Mouse (Mus musculus) spleen, postnatal 4 days (tissue): ENCODE results near the gene Rps29.
A peak's percentile ranks its signal among the peaks of the same experiment; 100 is the strongest.

Source experiments
- DNase-seq, 2 experiments: peaks; one replicate each; pipeline ENCODE4 v3.0.0; 2022; ENCODE audit warnings: low spot score in 2 of 2

Rps29 gene

DNA sequence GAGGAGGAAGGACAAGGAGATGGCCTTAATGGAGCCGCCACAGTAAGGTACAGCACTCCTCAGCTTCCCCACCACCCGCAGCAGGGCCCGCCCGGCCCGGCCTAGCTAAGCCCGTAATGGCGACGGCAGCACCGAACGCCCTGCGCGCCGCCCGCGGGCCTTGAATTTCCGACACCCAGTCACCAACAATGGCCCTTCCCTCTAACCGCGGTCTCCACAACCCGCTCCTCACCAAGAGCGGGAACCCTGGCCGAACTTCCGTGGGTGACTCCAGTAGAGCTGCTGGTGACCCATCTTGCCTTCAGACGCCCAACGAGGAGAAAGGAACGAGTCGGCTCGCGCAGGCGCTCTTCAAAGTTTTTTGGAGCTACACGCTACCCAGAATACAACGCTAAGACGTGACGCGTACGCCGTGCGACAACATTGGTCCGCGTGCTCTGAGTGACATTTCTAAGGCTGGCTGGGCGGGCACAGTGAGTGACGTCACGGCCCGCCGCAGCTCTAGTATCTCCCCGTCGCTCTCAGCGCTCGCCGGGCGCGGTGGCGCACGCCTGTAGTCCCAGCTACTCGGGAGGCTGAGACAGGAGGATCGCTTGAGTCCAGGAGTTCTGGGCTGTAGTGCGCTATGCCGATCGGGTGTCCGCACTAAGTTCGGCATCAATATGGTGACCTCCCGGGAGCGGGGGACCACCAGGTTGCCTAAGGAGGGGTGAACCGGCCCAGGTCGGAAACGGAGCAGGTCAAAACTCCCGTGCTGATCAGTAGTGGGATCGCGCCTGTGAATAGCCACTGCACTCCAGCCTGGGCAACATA is at the start of gene Rps29:
Gene Rps29, minus strand, starts transcription at position 422 of the 813 bp plus-strand sequence.
- DNase-seq, result peak; percentile 95 to 99

DNA sequence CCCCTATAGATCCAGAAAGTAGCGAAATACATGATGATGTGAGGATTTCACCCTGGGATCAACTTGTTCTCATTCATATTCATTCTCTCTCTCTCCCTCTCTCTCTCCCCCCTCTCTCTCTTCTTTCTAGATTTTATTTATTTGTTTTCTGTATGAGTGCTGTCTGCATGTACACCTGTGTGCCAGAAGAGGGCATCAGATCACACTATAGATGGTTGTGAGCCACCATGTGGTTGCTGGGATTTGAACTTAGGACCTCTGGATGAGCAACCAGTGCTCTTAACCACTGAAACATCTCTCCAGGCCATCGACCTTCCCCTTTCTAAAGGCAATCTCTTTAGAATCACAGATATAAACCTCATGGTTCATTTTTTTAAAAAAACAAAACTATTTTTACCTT is 49.5 kb upstream of the Rps29 start:
- no peak for DNase-seq

DNA sequence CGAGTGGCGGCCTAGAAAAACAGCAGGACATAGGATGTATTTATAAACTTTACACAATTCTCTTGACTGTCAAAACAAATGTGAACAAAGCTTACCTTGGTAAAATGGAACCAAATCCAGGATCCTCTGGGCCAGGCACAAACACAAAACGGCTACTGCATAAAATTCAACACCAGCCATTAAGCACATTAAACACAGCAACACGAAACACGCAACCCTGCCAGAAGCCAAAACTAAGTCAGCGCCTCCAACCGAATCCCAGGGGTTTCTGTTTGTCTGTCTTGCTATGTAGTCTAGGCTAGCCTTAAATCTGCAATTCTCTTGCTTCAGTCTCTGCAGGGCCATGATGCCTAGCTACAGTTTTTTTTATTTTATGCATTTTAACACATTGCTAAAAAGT is 48.9 kb upstream of the Rps29 start:
- no peak for DNase-seq

DNA sequence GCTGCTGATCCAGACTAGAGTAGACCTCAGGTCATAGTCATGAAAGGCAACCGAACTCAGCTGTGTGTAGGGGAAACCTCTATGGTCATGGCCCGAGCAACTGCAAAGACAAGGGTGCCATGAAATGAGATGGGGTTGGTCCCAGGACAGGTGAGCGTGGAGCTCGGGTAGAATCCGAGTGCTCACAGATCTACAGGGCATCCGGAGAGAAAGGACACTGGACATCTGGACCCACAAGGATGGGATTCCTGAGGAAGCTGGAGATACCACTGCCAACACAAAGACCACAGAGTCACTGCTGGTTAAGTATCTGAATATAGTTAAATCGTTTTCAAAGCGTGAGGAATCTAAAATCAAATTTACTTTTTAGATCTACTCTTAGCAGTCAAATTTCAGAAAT is 48.4 kb upstream of the Rps29 start:
- DNase-seq, result no peak

DNA sequence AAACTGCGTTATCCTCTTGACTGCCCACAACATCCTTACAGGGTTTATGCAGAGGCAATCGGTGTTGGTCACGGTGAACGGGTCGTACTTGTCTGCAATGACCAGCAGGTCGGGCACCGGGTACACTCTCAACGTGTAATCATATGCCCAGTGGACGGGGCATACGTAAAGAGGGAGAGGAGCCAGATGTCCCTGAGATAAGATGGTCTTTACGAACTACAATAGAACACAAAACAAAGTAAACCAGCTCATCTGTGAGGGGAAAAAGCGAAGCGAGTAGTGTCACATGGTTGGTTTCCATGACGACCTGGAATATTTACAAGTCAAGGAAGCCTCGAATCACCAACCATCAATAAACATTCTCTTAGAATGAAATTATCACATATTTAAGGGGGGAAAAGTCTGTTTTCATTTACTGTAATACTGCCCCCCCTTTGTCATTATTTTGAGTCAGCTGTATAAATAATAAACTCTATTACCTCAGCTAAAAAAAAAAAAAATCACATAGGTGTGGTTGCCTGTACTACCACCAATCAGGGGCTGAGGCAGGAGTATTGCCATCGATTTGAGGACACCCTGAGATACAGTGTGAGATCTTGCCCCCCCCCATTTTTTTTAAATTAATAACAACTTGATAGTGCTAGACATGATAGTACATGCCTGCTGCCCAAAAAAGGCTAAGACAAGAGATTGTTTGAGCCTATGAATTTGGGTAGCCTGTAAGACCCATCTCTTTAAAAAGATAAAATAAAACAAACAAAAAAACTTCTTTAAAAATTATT is 45.3 kb upstream of the Rps29 start, which contains the start of gene Gm49384:
Gene Gm49384, minus strand, starts transcription at position 216 of the 782 bp plus-strand sequence.
- DNase-seq, result no peak

DNA sequence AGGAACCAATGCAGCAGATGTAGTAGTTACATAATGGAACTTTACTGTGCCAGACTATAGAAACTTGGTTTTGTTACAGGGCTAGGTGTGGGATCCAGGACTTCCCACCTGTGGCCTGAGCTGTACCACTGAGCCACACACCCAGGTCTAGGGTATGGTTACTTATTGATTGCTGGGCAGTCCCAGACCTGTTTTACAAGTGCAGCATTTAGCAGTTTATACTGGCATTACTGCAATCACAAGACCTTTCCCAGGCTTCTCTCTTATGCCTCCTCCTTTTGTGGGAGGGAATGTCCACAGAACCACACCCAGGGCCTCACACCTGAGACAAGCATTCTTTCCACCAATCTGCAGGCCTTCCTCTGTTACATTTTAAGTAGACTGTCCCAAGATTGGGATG is 40.0 kb upstream of the Rps29 start:
- DNase-seq, result no peak

DNA sequence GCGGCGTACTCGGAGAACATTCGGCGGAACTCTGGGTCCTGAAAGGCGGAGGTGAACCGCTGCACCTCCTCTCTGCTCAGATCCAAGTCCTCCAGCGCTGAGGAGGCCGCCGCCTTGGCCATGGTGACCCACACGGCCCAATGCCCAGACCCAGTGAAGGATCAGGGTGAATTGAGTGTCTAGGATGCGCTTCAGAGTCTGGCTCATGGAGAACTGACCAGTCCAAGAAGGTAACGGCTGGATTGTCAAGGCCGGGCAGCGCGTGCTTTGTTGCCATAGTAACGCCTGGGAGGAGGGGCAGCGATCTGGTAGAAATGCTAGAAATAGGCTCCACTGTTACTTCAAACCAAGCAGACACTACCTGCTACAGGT is 39.2 kb upstream of the Rps29 start, which contains the start of gene Dnaaf2:
Gene Dnaaf2, minus strand, starts transcription at position 266 of the 372 bp plus-strand sequence.
- peak in 1 of 2 experiments; percentile 65 for DNase-seq

DNA sequence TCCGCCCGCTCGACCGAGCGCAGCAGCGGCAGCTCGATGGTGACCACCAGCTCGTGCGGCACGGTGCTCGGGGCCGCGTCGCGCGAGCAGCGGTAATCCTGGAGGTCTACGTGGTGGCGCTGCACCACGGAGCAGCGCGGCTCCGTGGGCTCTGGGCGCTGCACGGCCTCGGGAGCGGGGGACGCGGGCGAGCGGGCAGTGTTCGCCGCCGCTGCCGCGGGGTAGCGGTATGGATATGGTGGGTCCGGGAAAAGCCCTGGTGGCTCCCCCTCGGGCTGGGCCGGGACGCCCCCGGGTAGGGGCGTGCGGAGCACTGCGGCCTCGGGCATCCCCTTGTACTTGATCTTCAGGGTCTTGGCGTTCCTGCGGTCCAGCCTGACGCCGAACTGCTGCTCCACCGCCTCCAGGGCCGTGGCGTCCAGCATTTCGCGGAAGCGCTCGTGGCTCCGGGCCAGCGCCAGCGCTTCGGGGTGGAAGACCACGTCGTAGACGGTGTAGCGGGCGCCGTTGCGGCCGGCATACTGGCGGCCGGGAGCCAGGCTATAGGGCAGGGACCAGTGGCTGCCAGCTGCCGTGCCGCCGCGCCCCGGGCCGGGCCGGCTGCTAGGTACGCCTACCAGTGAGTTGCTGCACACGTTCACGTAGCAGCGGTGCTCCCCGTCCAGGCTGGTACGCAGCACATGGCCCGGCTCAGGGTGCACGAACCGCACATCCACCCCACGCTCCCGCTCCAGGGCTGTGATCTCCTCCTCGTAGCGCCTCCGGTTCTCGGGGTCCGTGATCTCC is 38.6 kb upstream of the Rps29 start:
- DNase-seq, result peak; percentile 58 to 81

DNA sequence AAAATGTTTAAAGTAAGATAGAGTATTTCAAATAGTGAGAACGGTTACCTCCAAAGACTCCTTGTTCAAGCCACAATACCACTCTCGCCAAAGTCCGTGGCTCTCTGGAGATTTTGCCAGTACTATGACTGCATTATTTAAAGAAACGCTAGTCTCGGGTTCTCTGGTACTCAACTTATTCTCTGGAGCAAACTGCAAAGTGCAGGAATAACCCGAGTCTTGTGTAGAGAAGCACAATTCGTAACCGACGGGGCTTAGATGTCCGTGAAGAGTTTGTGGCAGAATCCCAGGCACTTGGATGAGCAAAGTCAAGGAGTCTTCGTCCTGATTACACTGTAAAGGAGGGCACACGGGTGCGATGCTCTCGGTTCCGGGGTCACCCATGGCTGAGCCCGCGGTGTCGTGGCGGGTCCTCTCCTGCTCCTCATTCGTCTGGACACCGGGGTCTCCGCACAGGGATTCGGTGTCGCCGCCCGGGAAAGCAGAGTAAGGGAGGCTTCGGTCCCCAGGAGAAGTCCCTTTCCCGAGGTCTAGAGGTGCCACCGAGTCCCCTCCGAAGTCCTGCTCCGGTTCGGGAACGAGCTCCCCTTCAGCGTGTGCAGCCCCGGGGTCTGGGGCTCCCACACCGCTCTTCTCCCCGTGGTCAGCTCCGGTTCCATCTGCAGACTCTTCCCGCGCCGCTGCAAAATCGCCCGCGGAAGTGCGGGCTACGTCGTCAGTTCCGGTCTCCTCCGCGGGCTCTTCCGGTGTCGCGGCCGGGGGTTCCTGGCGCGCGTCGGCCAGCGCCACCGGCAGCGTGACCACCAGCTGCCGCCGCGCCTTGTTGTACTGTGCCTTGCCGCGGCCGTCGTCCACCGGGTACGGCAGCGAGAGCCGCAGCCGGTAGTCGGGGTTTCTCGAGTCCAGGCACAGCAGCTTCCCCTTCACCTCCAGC is 37.7 kb upstream of the Rps29 start, which contains the start of gene Gm49383:
Gene Gm49383, minus strand, starts transcription at position 661 of the 934 bp plus-strand sequence.
- DNase-seq, result peak; percentile 68 to 84

DNA sequence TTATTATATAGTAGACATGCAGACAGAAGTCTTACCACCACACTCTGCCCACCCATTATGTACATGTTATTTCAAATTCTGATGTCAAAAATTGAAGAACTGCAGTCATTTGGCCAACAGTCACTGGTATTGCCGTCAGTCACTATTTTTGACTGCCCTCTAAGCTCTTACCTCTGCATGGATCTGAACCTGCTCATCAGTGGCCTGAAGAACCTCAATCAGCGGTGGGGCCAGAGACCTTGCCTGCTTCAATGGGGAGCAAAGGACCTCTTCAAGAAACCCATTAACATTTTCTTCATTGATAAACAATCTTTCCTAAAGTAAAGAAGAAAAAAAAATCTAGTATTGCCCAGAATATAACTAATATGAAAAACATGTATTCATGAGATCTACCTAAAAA is 33.7 kb upstream of the Rps29 start:
- DNase-seq, result no peak

DNA sequence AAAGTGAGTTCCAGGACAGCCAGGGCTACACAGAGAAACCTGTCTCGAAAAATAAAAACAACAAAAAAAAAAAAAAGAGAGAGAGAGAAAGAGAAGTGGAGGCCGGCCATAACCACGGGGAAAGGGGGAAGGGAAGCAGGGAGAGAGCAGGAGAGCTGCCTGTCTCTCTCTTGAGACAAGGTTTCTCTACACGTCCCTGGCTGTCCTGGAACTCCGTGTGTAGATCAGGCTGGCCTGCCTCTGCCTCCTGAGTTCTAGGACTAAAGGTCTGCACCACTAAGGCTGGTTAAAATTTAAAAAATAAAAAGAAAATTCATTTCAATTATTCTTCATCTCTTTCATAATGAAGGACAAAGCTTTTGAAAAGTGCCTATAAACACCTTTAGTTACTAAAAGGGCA is 32.4 kb upstream of the Rps29 start:
- no peak for DNase-seq

DNA sequence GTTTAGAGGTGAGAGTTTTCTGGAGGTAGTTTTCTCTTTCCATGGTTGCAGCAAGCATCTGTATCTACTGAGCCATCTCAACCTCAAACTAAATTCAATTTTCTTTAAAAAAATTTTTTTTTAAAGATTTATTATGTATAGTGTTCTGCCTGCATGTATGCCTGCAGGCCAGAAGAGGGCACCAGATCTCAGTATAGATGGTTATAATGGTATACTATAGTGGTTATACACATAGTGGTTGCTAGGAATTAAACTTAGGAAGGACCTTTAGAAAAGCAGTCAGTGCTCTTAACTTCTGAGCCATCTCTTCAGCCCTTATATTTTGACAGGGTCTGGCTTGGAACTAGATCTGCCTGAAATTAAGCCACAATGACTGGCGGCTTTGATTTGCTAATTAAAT is 31.5 kb upstream of the Rps29 start:
- DNase-seq, result no peak

DNA sequence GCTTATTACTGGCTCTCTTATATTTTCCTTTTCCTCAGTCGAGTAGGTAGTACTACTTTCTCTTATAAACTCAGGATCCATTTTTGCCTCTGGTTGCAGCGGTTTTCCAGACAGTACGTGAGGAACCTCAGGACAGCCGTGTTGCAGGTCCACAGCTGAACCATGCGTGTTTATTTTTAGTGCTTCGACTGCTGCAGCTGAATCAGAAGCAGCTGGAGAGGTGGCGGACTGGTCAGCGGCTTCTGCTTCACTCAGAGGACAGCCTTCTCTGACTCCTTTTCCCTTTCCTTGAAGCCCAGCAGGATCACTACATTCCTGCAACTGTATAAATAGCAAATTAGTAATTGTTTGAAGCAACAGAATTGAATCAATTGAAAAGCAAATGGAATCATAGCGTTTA is 31.1 kb upstream of the Rps29 start:
- no peak for DNase-seq

DNA sequence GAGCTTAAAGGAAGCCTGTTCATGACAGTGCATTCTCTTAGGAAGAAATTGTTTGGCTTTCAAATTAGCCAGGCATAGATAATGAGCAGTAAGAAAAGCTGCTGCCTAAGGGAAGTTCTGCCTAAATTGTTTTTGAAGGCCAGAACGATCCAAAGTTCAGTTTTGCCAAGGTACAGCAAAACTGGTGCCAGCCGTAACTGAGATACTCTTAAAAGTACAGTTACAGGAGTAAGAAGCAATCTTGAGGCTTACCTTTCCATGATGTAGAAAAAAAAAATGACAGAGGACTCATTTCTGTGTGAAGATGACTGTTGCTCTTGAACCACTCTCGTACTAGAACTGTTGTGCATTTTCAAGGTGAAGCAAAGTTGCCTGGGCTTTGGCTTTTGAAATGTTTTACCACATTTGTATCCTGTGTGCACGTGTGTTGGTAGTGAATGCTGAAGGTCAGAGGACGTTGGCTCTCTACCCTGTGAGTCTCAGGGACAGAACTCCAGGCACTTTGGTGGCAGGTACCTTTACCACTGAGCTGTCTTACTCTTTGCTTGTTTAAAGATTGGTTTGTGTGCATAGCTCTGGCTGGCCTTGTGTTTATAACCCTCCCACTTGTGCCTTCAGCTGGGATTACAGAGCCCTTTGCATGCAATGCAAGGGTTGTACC is 28.0 kb upstream of the Rps29 start:
- DNase-seq, result no peak

DNA sequence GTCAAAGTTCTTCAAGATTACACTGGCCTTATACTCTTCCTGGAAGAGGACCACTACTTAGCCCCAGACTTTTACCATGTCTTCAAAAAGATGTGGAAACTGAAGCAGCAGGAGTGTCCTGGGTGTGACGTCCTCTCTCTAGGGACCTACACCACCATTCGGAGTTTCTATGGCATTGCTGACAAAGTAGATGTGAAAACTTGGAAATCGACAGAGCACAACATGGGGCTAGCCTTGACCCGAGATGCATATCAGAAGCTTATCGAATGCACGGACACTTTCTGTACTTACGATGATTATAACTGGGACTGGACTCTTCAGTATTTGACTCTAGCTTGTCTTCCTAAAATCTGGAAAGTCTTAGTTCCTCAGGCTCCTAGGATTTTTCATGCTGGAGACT is 26.4 kb upstream of the Rps29 start:
- no peak for DNase-seq

DNA sequence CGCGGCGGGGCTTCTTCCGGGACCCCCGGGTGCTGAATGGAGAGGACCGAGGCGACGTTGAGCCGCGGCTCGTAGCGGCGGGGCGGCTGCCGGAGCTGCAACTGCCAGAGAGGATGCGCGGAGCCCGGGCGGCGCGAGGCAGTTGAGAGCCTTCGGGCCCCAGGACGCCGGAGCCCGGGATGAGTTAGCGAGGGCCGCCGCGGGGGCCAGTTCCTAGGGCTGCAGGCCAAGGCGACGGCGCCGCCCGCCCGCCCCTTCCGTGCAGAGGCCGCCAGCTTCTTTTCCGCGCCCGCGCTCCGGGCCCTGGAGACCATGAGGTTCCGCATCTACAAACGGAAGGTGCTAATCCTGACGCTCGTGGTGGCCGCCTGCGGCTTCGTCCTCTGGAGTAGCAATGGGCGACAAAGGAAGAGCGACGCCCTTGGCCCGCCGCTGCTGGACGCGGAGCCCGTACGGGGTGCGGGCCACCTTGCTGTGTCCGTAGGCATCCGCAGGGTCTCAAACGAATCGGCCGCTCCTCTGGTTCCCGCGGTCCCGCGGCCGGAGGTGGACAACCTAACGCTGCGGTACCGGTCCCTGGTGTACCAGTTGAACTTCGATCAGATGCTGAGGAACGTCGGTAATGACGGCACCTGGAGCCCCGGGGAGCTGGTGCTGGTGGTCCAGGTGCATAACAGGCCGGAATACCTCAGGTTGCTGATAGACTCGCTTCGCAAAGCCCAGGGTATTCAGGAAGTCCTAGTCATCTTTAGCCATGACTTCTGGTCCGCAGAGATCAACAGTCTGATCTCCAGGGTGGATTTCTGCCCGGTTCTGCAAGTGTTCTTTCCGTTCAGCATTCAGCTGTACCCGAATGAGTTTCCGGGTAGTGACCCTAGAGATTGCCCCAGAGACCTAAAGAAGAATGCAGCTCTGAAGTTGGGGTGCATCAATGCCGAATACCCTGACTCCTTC is 25.6 kb upstream of the Rps29 start:
- peak; percentile 66 to 87 for DNase-seq

DNA sequence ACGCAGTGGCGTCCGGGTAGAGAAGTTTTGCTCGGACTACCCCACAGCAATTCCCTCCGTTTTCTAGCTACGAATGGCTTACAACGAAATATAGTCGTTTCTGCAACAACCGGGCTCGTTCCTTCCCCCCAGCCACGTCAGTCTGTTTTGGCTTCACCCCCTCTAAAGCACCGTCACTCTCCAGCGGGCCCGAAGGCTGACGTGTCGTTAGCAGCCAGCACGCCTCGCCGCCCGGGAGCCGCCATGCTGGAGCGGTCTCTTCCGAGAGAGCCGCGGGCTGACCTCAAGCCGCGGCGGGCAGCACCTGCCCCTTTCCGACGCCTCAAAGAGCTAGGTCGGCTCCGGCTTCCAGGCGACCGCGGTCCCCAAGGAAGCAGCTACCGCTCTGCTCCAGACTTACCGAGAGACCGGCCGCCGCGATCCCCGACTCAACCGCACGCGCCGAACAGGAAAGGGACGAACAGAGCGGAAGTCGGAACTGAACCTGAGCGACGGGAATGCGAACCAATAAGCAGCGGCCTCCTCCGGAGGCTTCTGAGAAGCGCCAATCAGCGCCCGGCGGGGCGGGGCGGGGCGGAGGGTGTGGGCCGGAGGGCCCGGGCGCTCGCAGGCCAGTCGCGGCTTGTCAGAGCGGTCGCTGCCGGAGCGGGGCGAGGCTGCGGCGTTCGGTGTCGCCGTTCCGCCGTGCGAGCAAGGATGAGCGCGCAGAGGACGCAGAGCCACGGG is 24.8 kb upstream of the Rps29 start, which contains the start of the genes Rpl36al and Mgat2:
Gene Rpl36al, minus strand, starts transcription at position 501 of the 726 bp plus-strand sequence.
Gene Mgat2, plus strand, starts transcription at position 575 of the 726 bp plus-strand sequence.
- DNase-seq, result peak; percentile 99

DNA sequence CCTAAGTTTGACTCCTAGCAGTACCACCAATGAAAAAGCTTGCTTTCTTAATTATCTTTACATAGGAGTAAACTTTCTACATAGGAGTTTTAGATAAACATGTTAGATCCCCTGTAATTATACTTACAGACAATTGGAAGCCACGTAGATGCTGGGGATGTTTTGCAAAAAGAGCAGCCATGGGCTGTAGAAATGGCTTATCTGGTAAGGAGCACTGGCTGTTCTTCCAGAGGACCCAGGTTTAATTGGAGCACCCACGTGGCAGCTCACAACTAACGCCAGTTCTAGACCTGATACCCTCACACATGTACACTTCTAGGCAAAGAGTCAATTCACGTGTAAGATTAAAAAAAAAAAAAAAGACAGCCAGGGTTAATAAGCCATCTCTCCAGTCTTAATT is 22.8 kb upstream of the Rps29 start:
- no peak for DNase-seq
